Mouse (Mus musculus) cerebellum, adult 11 months (tissue): ENCODE results near the gene Hdac11.

ENCODE experiments used
- DNase-seq: peaks from one replicate; pipeline ENCODE4 v3.0.0; 2022

The Hdac11 gene

DNA sequence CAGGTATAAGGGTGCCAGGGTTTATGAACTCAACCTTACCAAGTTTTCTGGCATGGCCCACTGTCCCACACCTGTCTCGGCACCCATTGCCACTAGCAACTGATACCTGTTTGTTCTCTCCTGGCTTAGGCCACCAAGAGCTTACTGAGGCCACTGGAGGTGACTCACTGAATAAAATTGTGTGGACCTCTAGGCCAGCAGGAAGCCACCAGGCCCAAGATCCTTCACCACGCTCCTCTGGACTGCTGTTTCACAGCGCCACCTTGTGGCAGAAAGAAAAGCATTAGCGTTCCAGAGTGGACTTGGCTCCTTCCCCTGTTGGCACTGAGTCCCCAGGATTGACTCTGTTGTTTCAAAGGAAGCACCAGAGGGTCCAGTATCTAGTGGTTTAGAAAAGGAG, 16.6 kb upstream of the Hdac11 start:
- DNase-seq, result peak; percentile 61

DNA sequence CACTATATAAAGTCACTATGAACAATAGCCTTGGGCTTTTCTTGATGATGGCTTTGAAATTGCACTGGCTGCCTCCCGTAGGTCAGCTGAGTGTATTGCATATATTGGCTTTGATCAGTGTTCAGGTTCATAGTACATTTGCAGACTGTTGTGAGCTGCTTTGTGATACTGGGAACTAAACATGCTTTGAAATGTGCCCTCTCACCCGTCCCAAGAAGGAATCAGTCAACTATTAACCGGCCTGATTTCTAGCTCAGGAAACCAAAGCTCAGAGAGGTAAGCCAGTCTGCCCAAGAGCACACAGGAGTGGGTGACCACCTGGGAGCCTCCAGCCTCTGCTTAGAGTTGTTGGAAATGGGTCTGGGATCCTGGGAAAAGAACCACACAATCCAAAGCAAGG, 11.4 kb upstream of the Hdac11 start:
- DNase-seq, result no peak

DNA sequence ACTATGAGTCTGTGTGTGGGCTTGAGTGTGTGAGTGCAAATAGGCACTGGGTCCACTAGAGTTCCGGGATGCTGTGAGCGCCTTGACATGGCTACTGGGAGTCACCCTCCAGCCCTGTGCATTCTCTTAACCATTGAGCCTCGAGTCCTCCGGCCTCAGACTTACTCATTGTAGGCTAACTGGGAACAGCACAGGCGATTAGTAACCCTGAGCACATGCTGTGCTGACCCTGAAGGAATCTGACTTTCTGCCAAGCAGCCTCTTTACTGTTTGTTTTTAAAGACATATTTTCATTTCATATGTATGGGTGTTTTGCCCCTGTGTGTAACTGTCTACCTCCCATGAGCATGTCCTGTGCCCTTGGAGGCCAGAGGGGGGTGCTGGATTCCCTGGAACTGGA, 10.9 kb upstream of the Hdac11 start:
- no peak for DNase-seq

DNA sequence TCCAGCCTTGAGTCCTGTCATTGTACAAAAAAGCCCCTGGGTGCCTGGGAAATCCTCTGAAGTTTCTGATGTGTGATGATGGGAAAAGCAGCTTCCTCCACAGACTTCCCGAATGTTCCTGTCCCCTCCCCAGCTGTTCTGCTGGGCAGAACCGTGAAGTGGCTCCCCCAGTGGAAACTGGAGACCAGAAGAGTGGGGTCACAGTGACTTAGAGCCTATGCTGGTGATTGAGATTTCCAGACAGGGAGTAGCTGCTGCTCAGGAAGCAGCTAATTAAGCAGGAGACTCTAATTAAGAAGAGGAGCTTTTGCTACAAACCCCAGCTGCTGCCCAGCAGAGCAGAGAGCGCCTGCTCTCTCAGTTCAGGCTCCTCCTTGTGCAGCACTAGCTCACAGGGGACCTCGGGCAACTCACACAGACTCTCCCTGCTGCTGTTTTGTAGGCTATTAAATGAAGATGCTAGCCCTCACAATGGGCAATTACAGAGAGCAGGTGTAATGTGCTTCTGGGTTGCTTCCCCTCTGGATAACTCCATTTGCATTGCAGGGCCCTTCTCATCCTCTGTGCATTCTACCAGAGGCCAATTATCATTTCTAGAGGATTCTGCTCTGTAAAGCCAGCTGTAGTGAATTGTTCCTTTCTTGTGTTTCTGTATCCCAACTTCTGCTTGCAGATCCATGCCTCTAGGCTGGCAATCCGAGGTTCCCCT, 9.9 kb upstream of the Hdac11 start:
- no peak for DNase-seq

DNA sequence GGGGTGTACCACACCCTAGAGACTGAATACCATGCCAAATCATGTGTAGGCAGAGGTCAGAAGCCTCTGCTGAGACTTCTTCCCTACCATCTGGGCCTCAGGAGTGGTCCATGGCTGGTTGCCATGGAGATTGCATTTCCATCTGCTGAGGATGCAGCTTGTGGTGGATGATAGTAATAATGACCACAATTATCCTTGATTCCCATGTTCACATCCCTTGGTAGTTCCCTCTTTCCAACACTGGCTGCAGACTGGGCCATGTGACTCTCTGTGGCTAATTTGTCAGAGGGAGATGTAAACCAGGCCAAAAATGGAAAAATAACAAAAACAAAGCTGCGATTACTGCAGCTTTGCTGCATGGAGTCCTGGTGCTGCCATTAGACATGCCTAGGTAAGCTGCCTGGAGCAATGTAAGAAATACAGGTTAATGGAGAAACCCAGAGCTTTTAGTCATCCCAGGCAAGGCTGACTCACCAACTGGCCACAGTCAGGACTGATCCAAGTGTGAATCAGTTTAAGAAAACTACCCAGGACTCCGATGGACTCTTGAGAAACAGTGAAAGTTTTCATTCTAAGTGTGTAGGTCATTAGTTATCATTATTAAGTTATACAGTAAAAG, 9.2 kb upstream of the Hdac11 start:
- DNase-seq, result peak; percentile 66

DNA sequence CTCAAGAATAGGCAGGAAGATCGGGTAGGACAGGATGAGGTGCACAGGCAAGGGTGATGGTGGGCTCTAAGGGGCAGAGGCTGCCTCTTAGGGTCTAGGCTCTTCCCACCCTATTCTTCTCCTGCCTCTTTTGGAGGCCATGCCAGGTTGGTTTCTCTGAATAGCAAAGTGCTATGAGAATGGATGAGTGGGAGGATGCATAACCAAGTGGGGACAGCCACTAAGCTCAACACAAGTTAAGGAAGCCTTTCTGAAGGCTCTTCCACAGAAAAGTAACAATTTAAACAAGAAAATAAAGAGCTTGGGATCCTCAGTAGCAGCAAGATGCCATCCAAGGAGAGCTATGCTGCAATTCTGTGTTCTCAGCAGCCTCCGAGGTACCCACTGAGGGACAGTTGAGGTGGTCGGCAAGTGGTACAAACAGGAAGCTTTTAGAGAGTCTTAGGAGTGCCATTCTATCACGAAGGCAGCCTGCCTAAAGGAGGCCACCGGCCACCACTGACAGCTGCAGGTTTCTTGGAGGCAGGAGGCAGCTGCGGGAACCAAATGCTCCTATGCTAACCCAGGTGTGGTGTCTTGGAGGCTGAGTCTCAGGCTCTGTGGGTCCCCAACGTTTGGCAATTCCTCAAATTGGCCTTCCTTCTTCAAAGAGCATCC, 3.4 kb upstream of the Hdac11 start:
- no peak for DNase-seq

DNA sequence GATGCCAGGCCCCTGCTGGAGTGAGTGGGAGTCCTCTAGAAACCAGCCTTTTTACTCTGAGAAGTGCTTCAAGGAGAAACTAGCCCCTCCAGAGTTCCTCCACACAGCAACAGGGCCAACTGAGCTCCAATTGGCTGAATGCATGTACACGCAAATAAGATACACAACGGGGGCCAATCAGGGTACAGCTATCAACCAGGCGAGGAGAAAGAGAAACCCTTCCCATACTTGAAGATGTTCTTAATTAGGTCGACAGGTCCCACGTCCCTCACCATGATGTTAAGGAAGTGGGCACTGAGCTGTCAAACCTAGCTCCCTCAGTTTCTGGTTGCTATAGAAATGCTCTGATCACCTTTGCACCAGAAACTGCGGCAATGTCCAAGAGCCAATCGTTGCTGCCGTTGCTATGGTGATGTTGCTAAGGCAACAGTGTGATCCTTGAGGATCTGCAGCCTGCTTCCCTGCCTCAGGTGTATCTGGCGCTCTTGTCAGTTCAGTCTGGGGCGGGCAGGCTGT, 2.9 kb upstream of the Hdac11 start:
- peak; percentile 42 for DNase-seq

DNA sequence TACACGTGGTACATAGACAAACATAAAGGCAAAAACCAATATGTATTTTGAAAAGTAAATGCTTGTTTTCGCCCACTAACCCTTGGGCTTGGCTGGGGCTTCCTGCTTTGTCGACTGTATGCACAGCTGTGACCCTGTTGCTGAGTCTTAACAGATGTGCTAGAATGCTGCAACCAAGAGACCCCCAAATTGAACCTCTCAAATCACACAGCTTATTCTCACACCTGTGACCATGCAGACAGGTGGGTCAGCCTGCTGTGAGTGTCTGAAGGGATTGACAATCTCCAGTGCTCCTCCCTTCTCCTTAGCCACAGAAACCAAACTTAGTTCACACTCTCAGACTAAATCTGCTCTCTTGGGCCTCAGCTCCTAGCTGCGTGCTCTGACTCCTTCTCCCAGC, 1.8 kb upstream of the Hdac11 start:
- no peak for DNase-seq

DNA sequence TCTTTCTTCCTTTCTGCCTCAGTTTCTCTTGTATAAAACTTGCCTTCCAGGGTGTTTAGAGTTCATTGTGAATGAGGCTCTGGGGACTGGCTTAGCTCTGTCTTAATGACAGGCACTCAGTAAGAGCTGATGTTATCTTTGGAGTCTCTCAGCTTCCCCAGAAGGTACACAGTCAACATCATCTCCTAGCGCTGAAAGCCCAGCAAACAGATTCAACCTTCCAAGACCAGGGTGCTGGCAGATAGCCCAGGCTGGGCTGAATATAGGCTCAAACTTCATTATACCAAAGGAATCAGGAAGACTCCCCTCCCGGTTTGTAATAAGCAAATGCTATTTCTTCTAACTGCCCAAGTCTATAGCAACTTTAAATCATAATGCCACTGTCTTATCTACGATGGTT, 1.2 kb upstream of the Hdac11 start:
- no peak for DNase-seq

DNA sequence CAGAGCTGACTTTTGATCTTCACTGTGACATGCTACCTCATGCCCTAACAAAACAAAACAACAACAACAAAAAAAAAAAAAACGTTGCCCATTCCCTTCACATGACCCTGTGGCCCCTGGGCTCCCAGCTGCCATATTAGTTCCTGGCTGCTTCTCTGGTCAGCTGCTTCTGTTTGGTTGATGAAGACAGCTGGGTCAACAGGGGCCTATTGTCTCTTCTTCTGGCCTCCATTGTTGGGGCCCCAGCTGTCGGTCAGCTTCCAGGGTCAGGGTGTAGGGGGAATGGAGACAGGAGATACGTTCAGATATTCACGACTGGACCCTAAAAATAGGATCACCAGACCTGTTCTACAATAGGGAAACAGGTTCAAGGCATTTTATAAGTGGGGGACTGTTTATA, 403 bp upstream of the Hdac11 start:
- no peak for DNase-seq

DNA sequence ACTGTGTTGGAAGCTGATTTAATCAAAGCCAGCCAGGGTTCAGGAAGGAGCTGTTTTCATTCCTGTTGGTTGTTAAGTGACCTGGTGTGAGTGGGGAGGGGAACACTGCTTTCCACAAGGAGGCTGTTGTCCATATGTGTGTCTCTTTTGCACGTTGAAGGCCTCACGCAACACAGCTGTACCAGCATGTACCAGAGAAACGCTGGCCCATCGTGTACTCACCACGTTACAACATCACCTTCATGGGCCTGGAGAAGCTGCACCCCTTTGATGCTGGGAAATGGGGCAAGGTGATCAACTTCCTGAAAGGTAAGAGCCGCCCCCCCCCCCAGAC, 739 bp downstream of the Hdac11 start:
- no peak for DNase-seq

DNA sequence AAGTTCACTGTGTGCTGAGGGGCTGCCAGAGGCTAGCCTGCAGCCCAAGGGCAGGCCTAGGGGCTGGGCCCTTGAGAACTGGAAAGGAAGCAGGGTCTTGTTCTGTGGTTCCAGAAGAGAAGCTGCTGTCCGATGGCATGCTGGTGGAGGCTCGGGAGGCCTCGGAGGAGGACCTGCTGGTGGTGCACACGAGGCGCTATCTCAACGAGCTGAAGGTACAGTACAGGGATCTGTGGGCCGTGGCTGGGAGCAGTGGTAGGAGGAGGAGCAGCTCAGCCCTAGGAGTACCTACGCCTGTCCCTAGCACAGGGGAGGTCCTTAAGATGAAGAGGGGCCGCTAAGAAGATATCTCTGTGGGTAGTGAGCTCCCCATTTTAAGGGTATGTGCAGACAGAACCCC, 2.6 kb downstream of the Hdac11 start:
- no peak for DNase-seq

DNA sequence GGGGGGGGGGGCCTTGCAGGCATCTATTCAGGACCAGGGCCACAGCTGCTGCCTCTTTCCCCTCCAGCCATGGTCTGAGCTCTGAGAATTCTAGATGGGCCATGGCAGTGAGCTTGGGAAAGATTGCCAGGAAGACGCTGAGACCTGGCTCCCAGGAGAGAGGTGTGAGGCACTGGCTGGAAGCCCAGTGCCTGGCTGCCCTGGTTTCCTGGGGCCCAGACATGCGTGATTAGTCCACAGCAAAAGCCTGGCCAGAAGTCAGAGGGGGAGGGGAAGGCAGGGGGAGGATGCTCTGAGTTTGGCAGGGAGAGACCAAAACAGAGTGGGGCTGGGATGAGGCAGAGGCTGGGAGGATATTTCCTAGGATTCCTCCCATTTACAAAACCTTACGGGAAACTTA, 3.9 kb downstream of the Hdac11 start:
- peak; percentile 93 for DNase-seq

DNA sequence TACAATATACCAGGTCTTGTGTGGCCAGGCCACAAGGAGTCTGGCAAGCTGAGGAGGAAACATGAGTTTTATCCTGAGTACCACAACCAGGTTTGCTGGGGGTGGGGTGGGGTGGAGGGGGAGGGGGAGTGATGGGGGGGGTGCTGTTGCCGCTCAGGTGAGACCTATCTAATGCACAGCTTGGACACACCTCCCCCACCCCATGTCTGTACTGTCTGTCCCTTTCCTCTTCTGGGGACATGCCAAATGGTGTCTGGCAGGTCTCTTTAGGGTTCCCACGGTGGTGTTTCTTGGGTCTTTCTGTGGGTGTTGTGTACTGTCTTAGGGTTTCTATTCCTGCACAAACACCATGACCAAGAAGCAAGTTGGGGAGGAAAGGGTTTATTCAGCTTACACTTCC, 4.5 kb downstream of the Hdac11 start:
- DNase-seq, result no peak

DNA sequence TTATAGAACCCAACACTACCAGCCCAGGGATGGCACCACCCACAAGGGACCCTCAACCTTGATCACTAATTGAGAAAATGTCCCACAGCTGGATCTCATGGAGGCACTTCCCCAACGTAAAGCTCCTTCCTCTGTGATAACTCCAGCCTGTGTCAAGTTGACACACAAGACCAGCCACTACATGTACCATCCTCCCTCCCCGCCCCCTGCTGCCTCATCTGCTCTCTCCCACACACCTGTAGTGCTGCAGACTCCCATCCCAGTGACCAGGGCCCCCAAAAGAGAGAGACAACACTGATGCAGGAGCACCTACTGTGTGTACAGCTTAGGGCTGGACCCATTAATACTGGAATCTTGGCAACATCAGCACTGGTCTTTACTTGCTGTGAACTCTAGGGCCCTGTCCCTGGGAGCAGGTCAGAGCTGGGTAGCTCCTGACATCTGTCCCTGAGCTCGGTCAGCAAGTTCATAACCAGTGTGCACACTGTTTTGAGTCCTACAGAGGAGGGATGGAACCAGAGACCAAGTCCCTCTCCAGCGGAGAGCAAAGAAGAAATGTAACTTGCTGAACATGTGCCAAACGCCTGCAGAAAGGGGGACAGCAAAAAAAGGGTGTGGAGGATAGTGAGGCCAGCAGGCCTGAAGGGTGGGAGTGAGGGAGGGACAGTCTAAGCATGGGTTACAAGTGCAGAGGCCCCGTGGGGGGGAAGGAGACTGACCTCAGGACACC, 5.2 kb downstream of the Hdac11 start:
- no peak for DNase-seq

DNA sequence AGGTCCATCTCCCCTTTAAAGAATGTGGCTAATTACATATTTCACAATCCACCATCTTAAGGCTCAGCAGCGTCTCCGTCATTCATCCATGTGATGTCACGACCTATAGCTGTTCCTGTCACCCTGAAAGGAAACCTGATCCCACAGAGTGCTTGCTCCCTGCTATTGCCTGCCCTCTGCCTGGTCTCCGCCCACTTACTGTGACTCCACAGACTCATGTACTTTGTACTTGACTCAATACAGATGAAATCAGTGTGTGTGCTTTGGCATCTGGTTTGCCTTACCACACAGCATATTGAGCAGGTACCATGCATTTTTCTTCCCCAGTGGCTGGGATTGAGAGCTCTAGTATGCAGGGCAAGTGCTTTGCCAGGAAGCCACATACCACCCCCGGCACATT, 5.8 kb downstream of the Hdac11 start:
- no peak for DNase-seq

DNA sequence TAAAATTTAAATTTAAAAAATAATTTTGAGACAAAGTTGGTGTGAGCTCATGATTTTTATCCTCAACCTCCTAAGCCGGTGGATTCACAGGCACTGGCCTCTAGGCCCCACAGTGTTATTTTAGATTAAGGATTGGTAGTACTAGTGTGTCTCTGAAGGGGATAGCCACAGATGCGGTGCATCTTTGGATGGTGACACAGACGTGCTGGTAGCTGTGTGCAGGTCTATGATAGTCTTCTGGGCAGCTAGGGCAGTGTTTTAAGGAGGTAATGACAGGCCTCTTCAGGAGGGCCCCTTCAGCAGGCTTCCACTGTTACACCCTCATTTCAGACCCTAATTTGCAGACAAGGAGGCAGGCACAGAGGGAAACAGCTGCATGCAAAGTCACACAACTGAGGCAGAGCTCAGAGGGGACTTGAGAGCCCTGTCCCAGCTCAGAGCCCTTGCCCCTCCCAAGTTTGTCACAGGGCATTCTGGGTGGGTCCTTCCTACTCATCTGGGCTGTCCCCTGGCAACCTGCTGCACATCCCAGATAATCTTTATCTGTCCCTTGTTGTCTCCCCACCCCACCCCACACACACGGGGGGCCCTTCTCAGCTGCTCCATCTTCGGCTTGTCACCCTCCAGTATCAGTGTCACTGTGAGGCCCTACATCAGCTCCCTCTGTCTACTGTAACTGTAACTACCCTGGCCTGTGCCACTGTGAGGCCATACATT, 6.9 kb downstream of the Hdac11 start:
- no peak for DNase-seq

DNA sequence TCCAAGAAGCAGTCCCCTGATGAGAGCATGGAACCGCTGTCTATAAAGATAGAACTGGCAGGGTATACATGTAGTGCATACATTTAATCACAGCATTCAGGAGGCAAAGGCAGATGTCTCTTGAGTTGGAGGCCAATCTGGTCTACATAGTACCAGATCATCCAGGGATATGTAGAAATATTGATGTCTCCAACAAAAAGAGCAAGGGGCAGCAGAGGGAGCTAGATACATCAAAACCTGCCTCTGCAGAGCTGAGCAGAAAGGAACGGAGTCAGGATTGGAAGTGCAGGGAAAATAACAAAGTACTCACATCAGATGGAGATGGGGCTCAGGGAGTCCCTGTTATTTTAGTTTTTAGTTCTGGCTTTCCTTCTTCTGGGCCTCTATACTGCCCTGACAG, 8.1 kb downstream of the Hdac11 start:
- DNase-seq, result no peak

DNA sequence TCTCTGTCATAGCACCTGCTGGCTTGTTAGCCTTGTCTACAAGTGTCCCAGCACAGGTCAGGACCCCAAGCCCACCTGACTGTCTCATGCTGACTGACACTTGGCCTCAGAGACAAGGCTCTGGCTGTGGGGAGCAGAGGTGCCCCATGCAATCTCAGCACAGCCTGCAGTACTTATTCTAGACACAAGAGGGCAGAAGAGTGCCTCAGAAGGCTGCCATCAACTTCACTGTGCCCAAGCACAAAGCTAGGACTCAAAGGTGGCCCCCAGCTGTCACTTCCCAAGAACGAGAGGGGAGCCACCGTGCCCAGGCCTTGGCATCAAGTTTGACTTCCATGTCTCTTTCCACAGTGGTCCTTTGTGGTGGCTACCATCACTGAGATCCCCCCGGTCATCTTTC, 8.7 kb downstream of the Hdac11 start:
- peak; percentile 77 for DNase-seq

DNA sequence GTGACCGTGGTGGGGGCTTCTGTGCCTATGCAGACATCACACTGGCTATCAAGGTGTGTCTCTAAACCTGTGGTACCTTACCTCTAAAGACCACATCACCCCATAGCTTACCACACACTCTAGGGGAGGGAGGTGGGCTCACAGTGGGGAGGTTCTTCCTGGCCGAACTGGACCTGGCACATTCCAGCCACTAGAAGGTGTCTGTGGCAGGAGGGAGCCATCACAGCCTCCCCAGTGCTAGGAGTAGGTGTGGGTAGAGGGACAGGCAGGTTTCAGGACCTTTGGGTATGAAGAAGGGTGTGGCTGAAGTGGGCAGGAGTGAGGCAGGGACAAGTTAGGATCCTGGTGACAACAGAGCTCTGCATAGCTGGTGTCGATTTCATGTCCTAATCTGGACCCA, 11.4 kb downstream of the Hdac11 start:
- no peak for DNase-seq

DNA sequence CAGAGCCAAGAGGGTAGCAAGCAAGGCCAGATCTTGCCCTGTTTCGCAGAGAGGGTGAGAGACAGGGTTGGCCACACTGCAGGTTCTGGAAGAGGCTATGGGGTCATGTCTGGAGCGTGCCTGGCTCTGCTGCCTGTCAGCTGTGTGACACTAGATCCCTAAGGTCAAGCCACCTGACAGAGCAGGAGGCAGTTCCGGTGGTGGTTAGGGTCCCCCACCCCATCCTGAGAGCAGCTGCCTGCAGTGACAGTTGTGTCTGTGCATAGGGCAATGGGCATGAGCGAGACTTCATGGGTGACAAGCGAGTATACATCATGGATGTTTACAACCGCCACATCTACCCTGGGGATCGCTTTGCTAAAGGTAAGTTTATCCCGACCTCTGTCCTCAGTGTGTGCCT, 12.7 kb downstream of the Hdac11 start:
- no peak for DNase-seq

DNA sequence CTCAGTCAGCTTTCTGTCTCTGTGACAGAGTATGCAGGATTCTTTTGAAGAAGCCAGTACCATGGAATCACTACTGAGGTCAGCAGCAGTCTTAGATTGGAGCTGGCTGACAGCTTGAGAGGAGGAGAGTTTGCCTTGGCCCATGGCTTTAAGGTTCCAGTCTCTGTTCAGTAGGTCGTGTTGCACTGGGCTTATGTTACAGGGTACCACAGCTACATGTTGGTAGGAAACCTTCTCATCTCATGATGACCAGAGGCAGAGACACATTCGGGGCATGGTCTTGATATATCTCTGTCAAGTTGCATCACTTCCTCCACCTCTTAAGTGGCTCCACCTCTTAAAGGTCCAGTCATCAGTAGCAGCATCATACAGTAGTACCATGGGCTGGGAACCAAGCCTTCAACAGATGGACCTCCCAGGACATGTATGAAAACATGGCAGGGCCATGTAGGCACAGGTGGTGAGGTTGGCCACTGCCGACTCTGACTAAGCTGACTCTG, 15.0 kb downstream of the Hdac11 start:
- no peak for DNase-seq

DNA sequence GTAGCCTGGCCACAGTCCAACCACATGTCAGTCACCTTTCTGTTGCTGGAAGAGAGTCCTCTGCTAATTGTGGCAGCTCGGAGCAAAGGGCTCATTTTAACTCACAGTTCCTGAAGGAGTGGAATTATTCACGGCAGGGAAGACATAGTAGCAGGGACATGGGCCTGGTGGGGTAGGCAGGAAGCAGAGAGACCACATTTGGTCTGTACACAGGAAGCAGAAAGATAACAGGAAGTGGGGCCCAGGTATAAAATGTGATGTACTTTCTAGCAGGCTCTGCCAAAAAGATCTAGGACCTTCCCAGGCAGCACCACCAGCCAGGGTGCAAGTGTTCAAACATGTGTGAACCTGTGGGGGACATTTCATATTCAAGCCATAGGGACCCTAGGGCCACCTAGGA, 15.9 kb downstream of the Hdac11 start:
- DNase-seq, result no peak
